Mouse (Mus musculus) olfactory bulb, adult 2 months (tissue): ENCODE data around the gene Scin.

Source experiments
- CTCF ChIP-seq: fragments of 200-500 bp; IDR thresholded peaks from 2 replicates; pipeline ENCODE4 v1.5.1; 2012; ENCODE audit warnings: low read depth, mild to moderate bottlenecking, low read length, moderate library complexity; ENCODE audit not compliant: insufficient read depth
- POLR2A ChIP-seq: fragments of 200-500 bp; IDR thresholded peaks from 2 replicates; pipeline ENCODE4 v1.6.1; 2012; ENCODE audit warnings: mild to moderate bottlenecking, low read depth, low read length, moderate library complexity; ENCODE audit not compliant: insufficient read depth

- TF ChIP-seq POLR2A (no peak), CTCF (no peak)
These were observed 106.2 kb downstream of the Scin start for GRCm38 (mm10) chr12:40027846-40028245.
